Mouse (Mus musculus): ENCODE results near the gene Tbc1d22a. TPM values are rescaled to one million over a fixed set of nuclear protein-coding genes. Genes with fewer than 3 reads are reported as not detected.
A peak's percentile ranks its signal among the peaks of the same experiment; 100 is the strongest.

Gene Tbc1d22a
- polyA plus RNA-seq, 1 experiment from 2014 or later = 11.6 TPM

DNA sequence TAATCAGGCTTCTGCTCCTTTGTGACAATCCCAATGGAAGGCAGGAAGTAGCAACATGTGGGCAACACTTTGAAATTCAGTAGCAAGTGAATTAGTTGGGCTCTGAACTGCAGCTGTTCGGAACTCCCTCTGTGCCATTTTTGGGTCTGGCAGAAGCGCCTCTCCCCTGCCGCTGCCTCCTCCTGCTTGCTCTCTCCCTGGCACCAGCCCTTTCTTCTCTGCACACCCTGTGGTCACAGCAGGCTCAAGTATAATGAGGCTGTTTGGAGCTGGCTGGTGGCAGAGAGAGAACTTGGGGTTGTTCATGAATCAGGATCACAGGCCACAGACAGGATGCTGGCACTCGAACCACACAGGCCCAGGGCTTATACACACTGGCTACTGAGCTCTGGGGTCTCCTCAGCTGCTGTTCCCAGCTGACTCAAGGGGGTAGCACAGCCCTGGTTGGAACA, 42.5 kb downstream of the Tbc1d22a start:
- H3K27ac ChIP-seq (ENCODE audit: low read length) = peak overlapping the region; percentile 33
- H3K27me3 ChIP-seq (replicated peaks; ENCODE audit: control insufficient read depth, insufficient read depth, low read length) = no peaks in the 10 kb centered on the region
- peak; percentile 57 for ATAC-seq
- WGBS = 27% methylated on average over 4 of the region's 4 CpGs
- no peaks in the 10 kb centered on the region for H3K9me3 ChIP-seq (ENCODE audit: control insufficient read depth, low read length)
- no peak overlapping the region for H3K9ac ChIP-seq (replicated peaks; ENCODE audit: low read depth, low read length)
- H3K4me3 ChIP-seq (replicated peaks; ENCODE audit: low read length) = no peak overlapping the region
- H3K4me1 ChIP-seq (replicated peaks; ENCODE audit: control insufficient read depth, insufficient read depth, low read length) = peaks cover 22% of the 10 kb centered on the region
- H3K4me2 ChIP-seq (ENCODE audit: low read length) = no peak overlapping the region
- H3K36me3 ChIP-seq (ENCODE audit: control insufficient read depth, insufficient read depth) = no peaks in the 10 kb centered on the region

DNA sequence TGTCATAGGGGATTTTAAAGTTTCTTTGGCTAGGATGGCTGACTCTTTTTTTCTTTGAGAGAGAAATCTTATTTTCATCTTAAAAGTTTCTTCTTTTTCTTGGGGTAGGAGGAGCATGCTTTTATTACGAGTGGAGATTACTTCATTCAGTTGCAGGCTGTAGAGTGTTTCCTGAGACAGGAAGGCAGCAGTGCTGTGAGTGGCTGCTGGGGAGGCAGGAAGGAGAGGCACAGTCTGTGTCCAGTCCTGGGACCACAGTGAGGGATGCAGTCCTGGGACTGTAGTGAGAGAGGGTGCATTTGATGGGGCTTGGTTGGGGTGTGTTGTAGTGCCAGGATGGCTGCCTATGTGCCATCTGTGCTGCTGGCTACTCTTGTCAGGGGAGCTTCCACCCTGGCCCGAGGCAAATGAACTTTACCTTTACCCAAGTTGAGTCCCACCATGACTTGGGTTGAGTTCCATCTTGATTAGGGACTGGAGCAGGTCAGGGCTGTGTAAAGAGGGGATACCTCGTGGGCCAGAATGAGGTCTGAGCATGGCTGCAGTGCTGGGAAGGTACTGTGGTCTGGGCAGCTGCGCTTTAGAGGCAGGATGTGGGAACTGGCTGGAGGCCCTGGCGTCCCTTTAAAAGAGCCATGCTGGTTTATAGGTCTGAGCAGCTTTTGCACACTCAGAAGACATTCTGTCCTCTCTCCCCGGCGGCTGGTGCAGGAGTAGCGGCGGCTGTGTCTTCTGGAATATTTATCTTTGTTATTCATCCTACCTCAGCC, 43.8 kb downstream of the Tbc1d22a start:
- ATAC-seq = no peak
- H3K4me1 ChIP-seq (replicated peaks; ENCODE audit: control insufficient read depth, insufficient read depth, low read length) = peaks cover 28% of the 10 kb centered on the region
- no peak overlapping the region for H3K4me2 ChIP-seq (ENCODE audit: low read length)
- H3K27me3 ChIP-seq (replicated peaks; ENCODE audit: control insufficient read depth, insufficient read depth, low read length) = no peaks in the 10 kb centered on the region
- 81% methylated on average over 9 of the region's 9 CpGs for WGBS
- no peaks in the 10 kb centered on the region for H3K36me3 ChIP-seq (ENCODE audit: control insufficient read depth, insufficient read depth)
- no peak overlapping the region for H3K9ac ChIP-seq (replicated peaks; ENCODE audit: low read depth, low read length)
- no peaks in the 10 kb centered on the region for H3K9me3 ChIP-seq (ENCODE audit: control insufficient read depth, low read length)
- H3K27ac ChIP-seq (ENCODE audit: low read length) = no peak overlapping the region
- H3K4me3 ChIP-seq (replicated peaks; ENCODE audit: low read length) = no peak overlapping the region

DNA sequence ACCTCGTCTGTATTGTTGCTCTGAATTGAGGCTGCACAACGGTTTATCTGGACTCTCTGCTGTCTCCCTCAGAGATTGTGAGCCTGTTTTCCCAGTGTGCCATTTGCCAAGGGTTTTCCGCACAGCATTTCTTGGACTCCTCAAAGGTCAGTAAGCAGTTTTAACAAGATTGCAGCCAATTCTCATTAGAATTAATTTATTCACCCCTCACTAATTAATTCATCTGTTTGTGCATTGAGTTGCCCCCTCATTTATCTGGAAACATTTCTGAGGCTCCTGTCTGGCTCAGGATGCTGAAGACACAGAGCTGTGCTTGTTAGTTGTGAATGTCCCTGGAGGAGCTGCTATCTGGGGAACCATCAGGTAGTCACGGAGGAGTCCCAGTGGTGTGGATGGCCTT, 45.0 kb downstream of the Tbc1d22a start:
- Histone ChIP-seq H3K4me3 (replicated peaks; ENCODE audit: low read length) (no peak overlapping the region), H3K9me3 (ENCODE audit: control insufficient read depth, low read length) (no peaks in the 10 kb centered on the region), H3K36me3 (ENCODE audit: control insufficient read depth, insufficient read depth) (no peaks in the 10 kb centered on the region), H3K27me3 (replicated peaks; ENCODE audit: control insufficient read depth, insufficient read depth, low read length) (no peaks in the 10 kb centered on the region), H3K27ac (ENCODE audit: low read length) (no peak overlapping the region), H3K4me1 (replicated peaks; ENCODE audit: control insufficient read depth, insufficient read depth, low read length) (peaks cover 21% of the 10 kb centered on the region), H3K9ac (replicated peaks; ENCODE audit: low read depth, low read length) (no peak overlapping the region), H3K4me2 (ENCODE audit: low read length) (no peak overlapping the region)
- 28% methylated on average over 4 of the region's 4 CpGs for WGBS
- ATAC-seq = no peak

DNA sequence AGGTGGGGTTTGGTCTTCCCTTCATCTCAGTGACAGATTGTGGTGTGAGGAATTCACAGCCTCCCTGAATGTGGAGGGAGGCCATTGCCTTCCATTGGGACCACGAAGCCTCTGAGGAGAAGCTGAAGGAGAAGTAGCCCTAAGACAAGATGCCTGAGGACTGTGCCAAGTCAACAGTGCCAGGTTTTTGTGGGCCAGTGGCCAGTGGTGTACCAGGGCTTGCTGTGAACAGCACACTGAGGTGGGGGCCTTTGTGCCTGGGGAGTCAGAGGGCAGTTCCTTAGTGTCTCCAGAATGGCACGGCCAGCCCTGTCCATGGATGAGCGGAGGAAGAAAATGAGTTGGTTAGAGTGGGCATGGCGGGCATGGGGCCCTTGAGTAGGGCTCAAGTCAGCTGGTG, 45.9 kb downstream of the Tbc1d22a start:
- peaks cover 25% of the 10 kb centered on the region for H3K4me1 ChIP-seq (replicated peaks; ENCODE audit: control insufficient read depth, insufficient read depth, low read length)
- no peak overlapping the region for H3K4me2 ChIP-seq (ENCODE audit: low read length)
- no peaks in the 10 kb centered on the region for H3K9me3 ChIP-seq (ENCODE audit: control insufficient read depth, low read length)
- no peak overlapping the region for H3K27ac ChIP-seq (ENCODE audit: low read length)
- 83% methylated on average over 4 of the region's 4 CpGs for WGBS
- H3K27me3 ChIP-seq (replicated peaks; ENCODE audit: control insufficient read depth, insufficient read depth, low read length) = no peaks in the 10 kb centered on the region
- H3K36me3 ChIP-seq (ENCODE audit: control insufficient read depth, insufficient read depth) = no peaks in the 10 kb centered on the region
- no peak overlapping the region for H3K9ac ChIP-seq (replicated peaks; ENCODE audit: low read depth, low read length)
- H3K4me3 ChIP-seq (replicated peaks; ENCODE audit: low read length) = no peak overlapping the region
- ATAC-seq = no peak

DNA sequence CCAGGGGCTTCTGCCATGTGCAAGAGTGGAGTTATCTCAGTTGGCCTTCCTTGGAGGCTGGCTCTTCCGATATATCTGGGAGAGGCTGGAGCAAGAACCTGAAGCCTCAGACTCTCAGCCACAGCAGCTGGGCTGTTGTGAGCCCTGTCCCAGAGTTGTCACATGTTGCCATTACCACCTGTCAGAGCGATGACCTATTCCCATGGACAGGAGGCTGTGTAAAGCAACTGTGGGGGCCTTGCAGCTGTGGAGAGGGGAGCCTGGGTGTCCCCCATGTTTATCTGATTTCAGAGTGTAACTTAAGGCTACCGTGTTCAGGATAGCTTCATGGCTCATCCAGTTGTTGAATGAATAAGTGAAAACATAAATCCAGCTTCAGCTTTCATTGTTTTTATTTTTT, 50.1 kb downstream of the Tbc1d22a start:
- Histone ChIP-seq H3K4me3 (replicated peaks; ENCODE audit: low read length) (no peak overlapping the region), H3K9ac (replicated peaks; ENCODE audit: low read depth, low read length) (no peak overlapping the region), H3K9me3 (ENCODE audit: control insufficient read depth, low read length) (no peaks in the 10 kb centered on the region), H3K4me1 (replicated peaks; ENCODE audit: control insufficient read depth, insufficient read depth, low read length) (peaks cover 11% of the 10 kb centered on the region), H3K36me3 (ENCODE audit: control insufficient read depth, insufficient read depth) (no peaks in the 10 kb centered on the region), H3K27ac (ENCODE audit: low read length) (no peak overlapping the region), H3K4me2 (ENCODE audit: low read length) (no peak overlapping the region), H3K27me3 (replicated peaks; ENCODE audit: control insufficient read depth, insufficient read depth, low read length) (no peaks in the 10 kb centered on the region)
- no peak for ATAC-seq
- WGBS = 80% methylated on average over 3 of the region's 3 CpGs

DNA sequence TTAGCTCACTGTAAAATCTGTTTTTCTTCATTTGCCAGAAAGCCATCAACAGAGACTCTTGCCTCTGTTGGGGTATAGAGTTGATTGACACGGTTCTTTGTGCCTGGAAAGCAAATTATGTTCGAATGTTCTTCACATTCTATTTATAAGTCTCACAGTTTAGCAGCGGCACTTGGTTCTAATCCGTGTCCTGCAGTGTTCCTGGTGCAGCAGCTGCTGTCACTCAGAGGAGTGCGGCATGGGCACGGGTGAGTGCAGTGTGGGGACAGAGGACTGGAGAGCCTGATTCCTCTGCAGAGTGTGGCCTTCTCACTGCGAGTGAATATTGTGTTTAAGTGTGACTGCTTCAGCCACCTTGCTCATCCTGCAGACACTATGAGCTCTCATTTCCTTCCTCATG, 50.5 kb downstream of the Tbc1d22a start:
- Histone ChIP-seq H3K9ac (replicated peaks; ENCODE audit: low read depth, low read length) (no peak overlapping the region), H3K27ac (ENCODE audit: low read length) (no peak overlapping the region; the same call in 1 of the 2 replicates), H3K27me3 (replicated peaks; ENCODE audit: control insufficient read depth, insufficient read depth, low read length) (no peaks in the 10 kb centered on the region), H3K36me3 (ENCODE audit: control insufficient read depth, insufficient read depth) (no peaks in the 10 kb centered on the region), H3K4me3 (replicated peaks; ENCODE audit: low read length) (no peak overlapping the region), H3K9me3 (ENCODE audit: control insufficient read depth, low read length) (no peaks in the 10 kb centered on the region), H3K4me2 (ENCODE audit: low read length) (no peak overlapping the region), H3K4me1 (replicated peaks; ENCODE audit: control insufficient read depth, insufficient read depth, low read length) (peaks cover 13% of the 10 kb centered on the region)
- WGBS = 25% methylated on average over 7 of the region's 7 CpGs
- no peak; the same call in 1 of the 2 replicates for ATAC-seq

DNA sequence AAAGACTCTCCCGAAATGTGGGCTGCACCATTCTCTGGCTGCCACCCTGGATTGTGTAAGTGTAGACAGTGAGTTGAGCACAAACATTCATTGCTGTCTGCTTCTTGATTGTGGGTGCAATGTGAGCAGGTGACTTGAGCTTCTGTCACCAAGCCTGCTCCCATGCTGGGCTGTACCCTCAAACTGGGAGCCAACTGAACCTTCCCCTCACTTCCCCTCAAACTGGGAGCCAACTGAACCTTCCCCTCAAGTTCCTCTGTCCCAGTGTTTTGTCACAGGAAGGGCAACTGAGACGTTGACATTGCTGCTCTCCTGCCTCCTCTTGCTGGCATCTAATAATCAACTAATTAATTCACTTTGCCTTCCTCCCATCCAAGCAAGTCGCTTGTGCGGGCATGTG, 52.7 kb downstream of the Tbc1d22a start:
- ATAC-seq = no peak
- Histone ChIP-seq H3K36me3 (ENCODE audit: control insufficient read depth, insufficient read depth) (no peaks in the 10 kb centered on the region), H3K9me3 (ENCODE audit: control insufficient read depth, low read length) (no peaks in the 10 kb centered on the region), H3K27ac (ENCODE audit: low read length) (no peak overlapping the region), H3K4me3 (replicated peaks; ENCODE audit: low read length) (no peak overlapping the region), H3K4me2 (ENCODE audit: low read length) (no peak overlapping the region), H3K27me3 (replicated peaks; ENCODE audit: control insufficient read depth, insufficient read depth, low read length) (peaks cover 4% of the 10 kb centered on the region; the same call in 1 of the 2 replicates), H3K4me1 (replicated peaks; ENCODE audit: control insufficient read depth, insufficient read depth, low read length) (peaks cover 12% of the 10 kb centered on the region), H3K9ac (replicated peaks; ENCODE audit: low read depth, low read length) (no peak overlapping the region)
- 67% methylated on average over 4 of the region's 4 CpGs for WGBS

DNA sequence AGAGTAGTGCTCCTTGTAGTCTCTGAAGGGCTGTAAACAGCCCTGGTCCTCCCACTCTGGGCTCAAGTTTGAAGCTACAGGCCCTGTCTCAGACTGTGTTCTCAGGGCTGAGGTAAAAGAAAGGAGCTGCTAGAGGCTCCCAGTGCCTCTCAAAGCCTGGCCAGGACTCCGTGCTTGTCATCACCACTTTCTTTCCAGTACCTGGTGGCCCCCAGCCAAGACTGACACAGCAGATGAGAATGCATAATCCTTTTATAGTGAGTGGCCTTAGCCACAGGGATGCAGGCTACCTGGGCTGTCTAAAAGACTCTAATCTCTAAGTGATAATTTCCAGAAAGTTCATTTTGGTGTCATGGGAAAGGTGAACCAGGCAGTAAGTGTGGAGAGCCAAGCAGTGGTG, 54.3 kb downstream of the Tbc1d22a start:
- 44% methylated on average over 1 of the region's 1 CpGs for WGBS
- ATAC-seq = no peak
- no peaks in the 10 kb centered on the region for H3K9me3 ChIP-seq (ENCODE audit: control insufficient read depth, low read length)
- no peak overlapping the region for H3K4me3 ChIP-seq (replicated peaks; ENCODE audit: low read length)
- H3K4me1 ChIP-seq (replicated peaks; ENCODE audit: control insufficient read depth, insufficient read depth, low read length) = peaks cover 7% of the 10 kb centered on the region; the same call in 1 of the 2 replicates
- H3K4me2 ChIP-seq (ENCODE audit: low read length) = no peak overlapping the region
- H3K9ac ChIP-seq (replicated peaks; ENCODE audit: low read depth, low read length) = no peak overlapping the region
- no peak overlapping the region for H3K27ac ChIP-seq (ENCODE audit: low read length)
- peaks cover 6% of the 10 kb centered on the region; the same call in 1 of the 2 replicates for H3K27me3 ChIP-seq (replicated peaks; ENCODE audit: control insufficient read depth, insufficient read depth, low read length)
- no peaks in the 10 kb centered on the region for H3K36me3 ChIP-seq (ENCODE audit: control insufficient read depth, insufficient read depth)

DNA sequence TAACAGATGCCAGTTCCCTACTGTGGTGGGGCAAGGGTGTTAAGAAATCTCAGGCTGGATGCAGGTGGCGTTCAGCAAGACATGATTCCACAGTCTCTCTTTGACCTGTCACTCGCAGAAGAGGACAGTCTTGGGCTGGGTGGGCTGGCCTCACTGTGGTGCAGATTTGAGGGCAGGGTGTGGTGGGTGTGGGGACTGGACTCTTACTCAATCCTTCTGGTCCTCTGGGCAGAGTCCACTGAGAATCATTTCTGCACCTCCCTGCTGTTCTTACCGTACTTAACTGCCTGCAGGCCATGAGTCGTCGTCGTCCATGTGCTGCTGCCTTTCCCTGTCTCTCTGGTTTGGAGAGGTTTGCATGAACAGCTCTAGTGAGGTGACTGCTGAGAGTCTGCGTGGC, 61.5 kb downstream of the Tbc1d22a start:
- H3K9ac ChIP-seq (replicated peaks; ENCODE audit: low read depth, low read length) = no peak overlapping the region
- WGBS = 79% methylated on average over 7 of the region's 7 CpGs

More for the DNA sequence above, 61.5 kb downstream of the Tbc1d22a start:
- Histone ChIP-seq H3K4me3 (replicated peaks; ENCODE audit: low read length) (no peak overlapping the region), H3K27ac (ENCODE audit: low read length) (no peak overlapping the region), H3K4me2 (ENCODE audit: low read length) (no peak overlapping the region), H3K36me3 (ENCODE audit: control insufficient read depth, insufficient read depth) (no peaks in the 10 kb centered on the region), H3K27me3 (replicated peaks; ENCODE audit: control insufficient read depth, insufficient read depth, low read length) (peaks cover 6% of the 10 kb centered on the region), H3K9me3 (ENCODE audit: control insufficient read depth, low read length) (no peaks in the 10 kb centered on the region), H3K4me1 (replicated peaks; ENCODE audit: control insufficient read depth, insufficient read depth, low read length) (peaks cover 44% of the 10 kb centered on the region)
- ATAC-seq = no peak
